Mouse (Mus musculus) retina, adult 2 months (tissue): ENCODE results near the gene Rpf2.
A peak's percentile ranks its signal among the peaks of the same experiment; 100 is the strongest.

Experiments used
- DNase-seq: peaks from one replicate; pipeline ENCODE4 v3.0.0-alpha.2; 2012; ENCODE audit warnings: low read depth, low spot score

Gene Rpf2

DNA sequence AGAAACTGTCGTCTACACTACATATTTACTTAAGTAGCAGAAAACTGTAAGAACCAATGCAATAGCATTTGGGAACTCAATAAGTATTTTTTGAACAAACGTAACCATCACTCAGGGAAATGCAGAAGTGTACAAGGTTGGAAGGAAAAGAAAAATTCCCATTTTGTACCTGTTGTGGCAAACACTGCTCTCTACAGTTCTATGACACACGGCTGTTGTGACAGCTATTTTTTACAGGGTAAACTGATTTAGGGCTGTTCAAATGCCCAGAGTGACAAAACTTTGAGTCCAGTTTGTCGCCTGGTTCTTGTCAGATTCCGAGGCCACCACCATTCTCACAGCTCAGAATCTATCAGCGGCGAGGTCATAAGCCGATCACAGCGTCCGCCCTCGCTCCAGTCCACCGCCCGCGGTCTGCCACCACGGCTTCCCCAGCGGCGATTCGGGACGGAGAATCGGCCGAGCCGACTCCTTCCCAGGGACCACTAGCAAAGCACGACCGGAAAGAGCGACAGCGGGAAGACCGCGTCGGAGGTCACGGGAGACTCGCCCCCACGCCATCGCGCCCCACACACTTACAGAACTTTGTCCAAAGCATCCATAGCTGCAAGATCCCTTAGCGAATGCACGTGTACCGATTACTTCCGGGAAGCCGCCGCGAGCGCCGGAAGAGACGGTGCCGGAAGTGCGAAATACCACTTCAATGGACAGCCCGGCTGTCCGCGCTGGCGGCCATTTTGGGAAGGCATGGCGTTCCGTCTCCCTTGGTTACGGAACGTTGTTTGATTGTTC lies at the start of gene Rpf2:
Gene Rpf2 (minus strand): TSS at position 663 of the 792 bp plus-strand sequence.
- peak; percentile 69 for DNase-seq

DNA sequence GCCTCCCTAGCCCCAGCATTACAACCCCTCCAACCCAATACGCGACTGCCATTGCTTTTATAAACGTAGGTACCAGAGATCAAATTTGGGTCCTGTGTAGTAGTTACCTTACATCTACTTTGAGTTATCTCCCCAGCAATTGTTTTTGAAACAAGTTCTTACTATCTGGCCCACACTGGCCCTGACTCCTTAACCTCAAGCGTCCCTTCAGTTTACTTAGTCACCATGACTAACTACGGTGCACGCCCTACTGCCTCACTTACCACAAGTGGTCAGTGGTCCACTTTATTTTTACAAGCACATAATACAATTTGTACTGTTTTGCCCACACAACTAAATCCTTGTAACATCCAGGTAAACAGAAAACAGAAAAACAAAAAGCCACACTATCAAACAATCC lies 45.8 kb upstream of the Rpf2 start:
- no peak for DNase-seq

DNA sequence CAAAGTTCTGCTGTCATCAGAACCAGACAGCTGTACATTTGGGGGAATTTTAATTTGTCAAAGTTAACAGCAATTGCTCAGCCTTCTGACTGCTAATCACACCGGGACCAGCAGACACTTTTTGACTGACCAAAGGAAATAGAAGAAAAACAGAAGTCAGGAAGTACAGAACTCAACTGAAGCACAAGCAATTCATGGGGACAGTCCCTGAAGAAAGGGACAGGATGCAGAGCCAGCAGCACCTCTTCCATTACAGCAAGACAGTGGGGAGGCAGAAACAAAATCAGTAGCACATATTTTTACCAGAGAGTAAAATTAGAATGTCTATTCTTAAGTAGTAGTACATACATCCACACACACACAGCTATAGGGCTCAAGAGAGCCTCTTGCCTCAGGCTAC lies 39.9 kb upstream of the Rpf2 start:
- no peak for DNase-seq

DNA sequence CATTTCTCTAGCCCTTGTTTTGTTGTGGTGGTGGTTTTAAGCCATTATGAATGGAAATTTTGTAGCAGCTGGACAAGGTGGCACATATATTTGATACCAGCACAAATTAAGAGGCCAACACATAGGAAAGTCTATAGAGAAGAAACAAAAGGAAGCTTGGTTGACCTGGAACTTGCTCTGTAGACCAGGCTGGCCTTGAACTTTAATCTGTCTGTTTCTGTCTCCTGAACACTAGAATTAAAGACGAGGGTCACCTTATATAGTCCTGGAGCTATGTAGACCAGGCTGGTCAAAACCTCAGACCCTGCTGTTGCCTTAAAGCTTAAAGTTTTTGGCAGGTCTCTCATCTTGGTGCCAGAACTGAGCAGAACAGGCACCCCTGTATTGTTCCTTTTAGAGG lies 38.7 kb upstream of the Rpf2 start:
- no peak for DNase-seq

DNA sequence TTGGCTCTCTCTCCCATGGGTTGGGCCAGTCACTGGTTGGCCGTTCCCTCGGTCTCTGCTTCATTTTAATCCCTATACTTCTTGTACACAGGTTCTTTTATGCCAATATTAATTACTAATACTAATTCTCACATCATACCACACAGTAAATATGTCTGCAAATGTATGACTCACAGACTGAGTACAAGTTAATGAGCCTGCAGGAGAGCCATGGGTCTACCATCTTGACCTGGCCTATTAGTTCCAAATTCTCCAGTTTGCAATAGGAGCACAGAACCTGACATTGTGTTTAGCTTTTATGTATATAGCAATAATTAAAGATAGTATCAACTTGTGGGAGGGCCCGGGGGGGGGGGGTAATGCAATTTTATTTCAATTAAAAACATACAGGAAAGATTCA lies 38.2 kb upstream of the Rpf2 start:
- DNase-seq, result no peak

DNA sequence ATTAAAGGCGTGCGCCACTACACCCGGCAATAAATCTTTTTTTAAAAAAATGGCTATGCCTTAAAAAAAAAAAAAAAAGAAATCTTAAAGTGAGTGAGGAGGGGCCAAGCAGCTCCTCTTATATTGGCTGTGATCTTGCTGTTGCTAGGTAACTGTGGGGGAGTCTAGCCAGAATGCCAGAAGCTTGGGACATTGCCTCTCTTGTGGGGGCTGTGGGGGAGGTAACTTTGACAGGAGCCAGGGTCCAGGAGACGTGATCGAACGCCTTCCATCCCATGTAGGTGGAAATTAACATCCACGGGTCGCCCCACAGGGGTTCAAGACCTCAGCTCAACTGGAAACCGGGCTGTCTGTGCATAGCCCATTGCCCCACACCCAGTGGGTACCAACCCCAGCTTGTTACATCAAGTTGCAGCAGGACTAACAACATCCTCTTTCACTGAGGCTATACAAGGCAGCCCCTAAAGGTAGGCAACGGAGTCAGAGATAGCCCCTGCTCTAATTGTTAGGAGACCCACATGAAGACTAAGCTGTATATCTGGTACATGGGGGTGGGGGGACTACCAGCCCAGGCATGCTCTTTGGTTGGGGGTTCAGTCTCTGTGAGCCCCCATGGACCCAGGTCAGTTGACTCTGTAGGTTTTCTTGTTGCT lies 37.5 kb upstream of the Rpf2 start:
- DNase-seq, result no peak

DNA sequence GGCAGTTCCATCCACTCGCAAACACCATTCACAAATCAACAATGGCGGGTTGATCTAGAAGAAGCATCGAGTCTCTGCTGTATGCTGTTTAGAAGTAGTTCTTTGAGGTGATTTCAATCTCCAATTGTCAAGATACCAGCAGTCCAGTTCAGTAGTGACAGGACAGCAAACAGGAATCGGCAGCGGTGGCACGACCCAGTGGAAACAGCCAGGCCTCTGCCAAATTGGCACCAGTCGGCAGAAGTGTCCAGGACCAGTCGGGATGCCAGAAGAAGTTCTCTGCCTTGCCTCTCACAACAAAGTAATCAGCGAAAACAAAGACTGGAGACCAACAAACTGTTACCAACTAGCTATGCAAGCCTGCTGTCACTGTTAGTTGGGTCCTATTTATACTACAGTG lies 36.8 kb upstream of the Rpf2 start:
- no peak for DNase-seq

DNA sequence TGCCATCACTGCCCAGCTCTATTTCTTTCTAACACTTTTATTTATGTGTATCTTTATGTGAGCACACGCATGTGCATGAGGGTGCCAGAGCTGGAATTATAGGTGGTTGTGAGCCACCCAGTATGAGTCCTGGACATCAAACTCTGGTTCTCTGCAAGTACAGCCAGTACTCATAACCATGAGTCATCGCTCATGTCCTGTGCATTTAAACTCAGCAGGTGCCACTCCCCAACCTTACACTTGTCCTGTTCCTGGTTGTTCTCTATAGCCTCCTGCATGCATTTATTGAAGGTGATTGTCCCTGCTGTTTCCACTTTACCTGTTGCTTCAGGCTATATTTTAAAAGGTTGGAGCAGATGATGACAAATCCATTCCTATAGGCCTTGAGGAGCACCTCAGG lies 34.7 kb upstream of the Rpf2 start:
- DNase-seq, result no peak

DNA sequence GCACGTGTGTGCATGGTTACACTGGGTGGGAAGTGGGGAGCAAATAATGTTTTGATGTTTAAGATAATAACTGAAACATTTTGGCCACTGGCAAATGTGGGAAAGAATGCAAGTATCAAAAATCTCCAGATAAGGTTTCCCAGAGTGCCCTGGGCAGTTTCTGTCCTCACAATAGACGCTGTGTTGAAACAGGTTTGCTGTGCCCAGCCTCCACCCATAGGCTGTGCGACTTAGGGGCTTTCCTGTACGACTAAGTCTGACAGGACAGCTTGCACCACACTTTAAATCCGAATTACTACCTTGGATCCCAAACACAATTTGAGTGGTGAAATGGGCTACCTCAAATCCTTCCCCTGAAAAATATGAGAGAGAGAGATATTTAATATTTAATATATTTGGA lies 31.5 kb upstream of the Rpf2 start:
- DNase-seq, result no peak

DNA sequence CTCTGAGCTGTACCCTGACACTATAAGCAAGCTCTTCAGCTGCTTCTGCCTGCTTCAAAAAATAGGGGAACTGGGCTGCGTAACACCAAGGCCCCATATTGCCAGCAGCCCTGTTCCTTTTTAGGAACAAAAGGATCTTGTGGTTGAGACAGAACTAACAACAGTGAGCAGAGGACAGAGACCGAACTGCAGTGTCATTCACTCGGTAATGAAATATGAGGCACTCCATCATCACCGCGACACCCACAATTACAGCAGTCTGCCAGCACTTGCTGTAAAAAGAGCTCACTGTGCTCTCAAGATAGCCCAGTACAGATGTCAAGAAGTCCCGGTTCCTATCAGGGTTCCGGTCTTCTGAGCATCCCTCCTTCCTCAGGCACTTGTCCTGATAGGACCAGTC lies 29.2 kb upstream of the Rpf2 start:
- no peak for DNase-seq

DNA sequence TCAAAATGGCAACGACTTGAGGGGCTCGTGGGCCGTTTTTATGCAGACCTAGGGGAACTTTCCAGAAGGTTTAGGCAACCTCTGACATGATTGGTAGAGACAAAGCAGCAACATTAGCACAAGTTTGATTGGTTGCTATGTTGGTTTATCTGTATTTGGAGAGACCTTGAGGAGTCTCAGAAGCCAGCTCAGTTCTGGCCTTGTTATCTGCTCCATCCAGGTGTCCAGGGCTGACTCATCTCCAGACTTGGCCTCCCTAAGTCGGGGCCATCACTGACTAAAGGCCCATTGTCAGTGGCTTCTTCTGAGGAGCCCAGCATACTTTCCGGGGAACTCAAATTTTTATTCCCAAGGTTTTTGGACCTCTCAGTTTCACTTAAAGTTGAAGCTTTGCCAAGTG lies 27.1 kb upstream of the Rpf2 start:
- DNase-seq, result no peak

DNA sequence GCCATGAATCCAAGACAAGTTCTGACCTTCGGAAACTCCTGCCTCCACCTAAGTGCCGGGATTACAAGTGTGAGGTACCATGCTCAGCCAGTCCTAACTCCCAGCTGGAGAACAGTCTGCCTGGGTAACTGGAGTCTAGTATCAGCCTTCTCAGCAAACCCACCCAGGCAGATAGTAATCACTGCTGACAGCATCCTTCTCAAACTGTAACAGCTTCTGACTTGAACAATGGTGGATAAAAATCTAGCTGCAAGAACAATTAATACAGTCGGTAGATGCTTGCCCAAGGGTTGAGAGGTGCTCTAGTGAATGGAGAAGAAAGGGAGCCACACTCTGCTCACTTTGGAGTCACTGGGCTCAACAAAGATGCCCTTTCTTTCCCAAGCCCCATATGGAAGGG lies 24.4 kb upstream of the Rpf2 start:
- DNase-seq, result no peak

DNA sequence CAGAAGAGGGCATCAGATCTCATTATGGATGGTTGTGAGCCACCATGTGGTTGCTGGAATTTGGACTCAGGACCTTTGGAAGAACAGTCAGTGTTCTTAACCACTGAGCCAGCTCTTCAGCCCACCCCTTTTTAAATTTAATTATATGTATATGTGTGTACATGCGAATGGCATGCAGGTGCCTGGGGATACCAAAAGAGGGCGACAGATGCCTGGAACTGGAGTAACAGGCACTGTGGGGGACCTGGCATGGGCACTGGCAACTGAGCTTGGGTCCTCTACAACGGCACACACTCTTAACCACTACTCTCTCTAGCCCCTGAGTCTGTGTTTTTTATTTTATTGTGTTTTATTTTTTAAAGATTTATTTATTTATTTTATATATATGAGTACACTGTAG lies 18.1 kb upstream of the Rpf2 start:
- no peak for DNase-seq

DNA sequence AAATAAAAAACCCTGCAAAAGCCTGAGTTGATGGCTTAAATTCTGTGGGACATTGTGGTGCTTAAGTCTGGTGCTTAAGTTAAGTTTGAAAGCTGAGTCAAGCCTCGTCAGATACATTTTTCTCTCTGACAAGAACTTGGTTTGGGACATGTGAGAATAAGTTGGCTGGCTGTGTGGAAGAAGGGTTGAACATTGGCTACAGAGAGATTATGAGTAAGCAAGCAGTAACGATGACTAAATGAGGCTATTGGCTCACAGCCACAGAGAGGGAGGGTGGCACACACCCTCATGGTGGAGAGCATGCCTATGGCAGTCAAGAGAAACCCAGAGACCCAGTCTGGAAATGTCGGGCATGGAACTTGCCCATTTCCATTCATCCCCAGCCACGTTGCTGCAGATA lies 16.9 kb upstream of the Rpf2 start:
- DNase-seq, result no peak

DNA sequence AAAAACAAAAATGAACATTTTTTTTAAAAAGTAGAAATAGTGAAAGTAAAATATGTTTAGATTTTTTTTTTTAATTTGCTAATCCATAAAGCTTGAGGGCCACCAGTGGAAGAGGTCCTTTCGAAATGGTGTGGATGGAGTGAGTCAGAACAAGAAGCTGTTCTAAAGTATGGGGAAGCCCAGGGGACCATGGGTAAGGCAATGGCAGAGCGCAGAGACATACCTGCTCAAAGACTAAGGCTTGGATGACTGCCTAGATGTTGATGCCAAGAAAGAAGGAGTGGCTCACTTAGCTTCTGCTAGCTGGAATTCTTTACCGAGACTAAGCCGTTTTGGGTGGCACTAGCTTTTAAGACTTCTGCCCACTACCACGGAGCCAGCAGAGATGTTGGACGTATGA lies 15.4 kb upstream of the Rpf2 start:
- DNase-seq, result no peak

DNA sequence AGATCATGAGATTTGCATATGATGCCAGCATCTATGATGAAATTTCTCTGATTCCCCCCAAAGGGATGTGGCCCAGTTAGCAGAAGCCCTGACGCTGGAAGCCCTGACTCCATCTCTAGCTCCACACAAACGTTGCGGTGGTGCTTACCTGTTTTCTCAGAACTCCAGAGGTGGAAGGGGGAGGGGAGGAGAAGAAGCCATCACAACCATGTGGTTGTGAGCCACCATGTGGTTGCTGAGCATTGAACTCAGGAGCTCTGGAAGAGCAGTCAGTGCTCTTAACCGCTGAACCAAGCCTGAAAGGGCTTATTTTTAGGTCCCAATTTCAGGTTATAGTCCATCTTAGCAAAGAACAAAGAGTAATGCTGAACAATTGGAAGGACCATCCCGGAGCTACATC lies 13.5 kb upstream of the Rpf2 start:
- DNase-seq, result no peak

DNA sequence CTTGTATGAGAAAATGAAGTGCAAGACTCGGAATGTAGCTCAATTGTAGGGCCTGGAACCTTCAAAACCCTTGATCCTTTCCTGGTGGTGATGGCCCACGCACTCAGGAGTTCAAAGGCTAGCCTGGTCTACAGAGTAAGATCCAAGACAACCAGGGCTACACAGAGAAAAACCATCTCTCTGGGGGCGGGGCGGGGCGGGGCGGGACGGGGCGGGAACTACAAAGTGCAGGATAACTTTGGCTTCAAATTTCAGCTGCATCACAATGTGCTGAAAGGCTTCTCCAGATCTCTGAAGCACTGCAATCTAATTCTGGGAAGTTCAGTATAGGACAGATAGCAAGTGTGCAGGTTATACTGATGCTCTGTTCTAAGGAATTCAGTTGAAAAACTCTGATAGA lies 12.7 kb upstream of the Rpf2 start:
- no peak for DNase-seq

DNA sequence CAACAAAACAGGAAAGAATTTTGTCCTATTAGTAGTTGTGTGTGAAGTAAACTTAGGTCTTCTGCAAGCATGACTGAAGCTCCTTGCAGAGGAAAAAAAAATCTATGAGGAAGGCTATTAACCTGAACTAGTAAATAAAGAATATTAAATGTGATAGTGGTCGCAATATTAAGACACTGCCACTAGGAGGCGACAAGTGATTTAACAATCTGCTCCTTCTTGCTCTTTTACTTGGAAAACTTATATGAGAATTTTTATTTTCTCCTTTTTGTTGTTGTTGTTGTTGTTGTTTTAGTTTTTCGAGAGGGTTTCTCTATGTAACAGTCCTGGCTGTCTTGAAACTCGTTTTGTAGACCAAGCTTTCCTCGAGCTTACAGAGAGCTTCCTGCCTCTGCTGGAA lies 12.1 kb upstream of the Rpf2 start:
- peak; percentile 44 for DNase-seq

DNA sequence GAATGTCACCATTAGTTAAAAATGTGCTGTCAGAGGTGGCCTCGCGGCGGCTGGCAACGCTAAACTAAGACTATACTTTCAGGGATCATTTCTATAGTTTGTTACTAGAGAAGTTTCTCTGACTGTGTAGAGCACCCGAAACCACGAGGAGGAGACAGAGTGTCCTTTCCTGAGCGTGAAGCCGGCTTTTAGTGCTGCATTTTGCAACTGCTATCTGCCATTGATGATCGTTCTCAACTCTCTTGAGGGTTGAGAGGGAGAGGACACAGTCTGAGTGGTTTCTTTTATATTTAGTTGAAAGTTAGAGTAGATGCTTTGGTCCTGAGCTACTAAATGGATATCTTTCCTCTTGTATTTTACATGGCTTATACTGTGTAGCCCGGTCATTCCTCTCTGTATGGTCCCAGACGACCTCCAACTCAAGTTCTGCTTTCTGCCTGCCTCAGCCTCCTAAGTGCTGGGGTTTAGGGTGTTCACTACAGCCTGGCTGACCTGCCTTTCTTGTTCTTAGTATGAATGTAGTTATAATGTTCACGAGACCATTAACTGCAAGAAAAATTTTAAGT lies 11.6 kb upstream of the Rpf2 start:
- no peak for DNase-seq

DNA sequence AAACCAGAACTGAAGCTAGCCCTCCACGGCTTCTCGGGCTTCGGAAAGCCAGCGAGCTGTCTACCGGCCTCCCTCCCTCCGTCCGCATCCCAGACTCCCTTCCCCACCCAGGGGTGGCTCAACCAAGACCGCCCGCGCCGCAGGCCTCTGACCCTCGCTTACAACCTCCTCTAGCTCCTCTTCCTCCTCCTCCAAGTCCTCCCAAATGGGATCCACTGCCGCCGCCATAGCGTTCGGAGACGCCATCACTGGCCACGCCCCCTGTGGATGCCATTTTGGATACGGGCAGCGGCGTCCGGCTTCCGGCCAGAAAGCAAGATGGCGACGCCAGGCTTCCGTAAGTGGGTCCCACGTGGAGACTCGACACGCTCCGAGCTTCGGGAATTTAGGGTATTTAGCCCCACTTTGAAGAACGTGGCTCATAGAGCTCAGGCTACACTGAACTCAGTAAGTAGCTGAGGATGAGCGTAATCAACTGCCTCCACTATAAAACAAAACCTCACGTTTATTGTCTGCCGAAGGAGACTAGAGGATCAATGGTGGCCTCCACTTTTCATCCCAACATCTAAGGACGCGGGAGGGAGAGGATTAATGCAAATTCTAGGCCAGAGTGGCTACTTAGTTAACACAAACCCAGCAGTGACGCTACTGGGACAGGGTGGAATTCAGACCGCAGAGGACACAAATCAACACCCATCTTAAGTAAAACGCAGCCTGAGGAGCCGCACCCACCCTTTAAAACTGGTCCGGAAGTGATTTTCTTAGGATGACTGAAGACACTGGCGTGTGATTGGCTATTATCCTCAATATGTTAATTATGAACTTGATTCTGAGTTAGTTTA lies 10.8 kb upstream of the Rpf2 start, which contains the start of gene Gtf3c6:
Gene Gtf3c6 (minus strand): TSS at position 695 of the 842 bp plus-strand sequence.
- DNase-seq, result peak; percentile 70

DNA sequence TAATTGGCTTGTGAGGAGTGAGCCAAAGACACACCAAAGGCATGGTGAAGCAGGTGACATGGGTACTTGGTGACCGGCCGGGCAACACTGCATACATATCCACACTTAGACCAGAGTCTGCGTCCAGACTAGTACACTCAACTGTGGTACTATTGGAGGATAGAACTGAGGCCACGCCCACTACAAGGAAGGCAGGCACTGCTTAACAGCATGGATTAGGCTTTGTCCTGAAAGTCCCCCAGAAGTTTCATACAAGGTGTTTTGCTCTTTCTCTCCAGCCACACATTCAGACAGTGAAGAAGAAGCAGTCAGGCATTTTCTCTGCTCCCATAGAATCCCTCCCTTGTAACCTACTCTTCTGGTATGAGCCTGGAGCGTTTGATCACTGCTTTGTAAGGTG lies 9.9 kb upstream of the Rpf2 start:
- DNase-seq, result no peak

DNA sequence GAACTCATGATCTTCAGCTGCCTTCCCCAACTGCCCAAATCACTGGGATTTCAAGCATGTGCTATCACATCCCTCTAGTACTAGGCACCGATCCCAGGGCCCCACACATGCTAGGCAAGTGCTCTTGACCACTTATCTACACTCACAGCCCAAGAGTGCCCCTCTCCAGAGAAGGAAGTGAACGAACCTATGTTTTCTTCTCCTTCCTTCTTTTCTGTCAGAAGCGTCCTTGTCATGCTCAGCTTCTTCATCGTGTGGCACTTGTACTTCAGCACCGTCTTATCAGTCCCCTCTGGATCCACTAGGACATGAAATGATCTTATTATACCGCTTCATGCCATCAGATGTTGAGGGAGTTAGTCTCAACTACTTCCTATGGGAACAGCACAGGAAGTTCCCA lies 4.1 kb upstream of the Rpf2 start:
- DNase-seq, result no peak
